Mouse (Mus musculus) v-Abl transformed pro-B cells (cell line): Measurements from ENCODE around the gene Cckar.
"Not testable (repeated sequence)": the region's sequence is repeated elsewhere in the genome, so short reads cannot be mapped to it uniquely, and the experiment has no call there.

Experiments used
- in situ Hi-C, 2 experiments: fragments of 400-800 bp; cut with MboI; formaldehyde crosslinking; loops; one replicate each; pipeline ENCODE4 v1.15.1; 2025; ENCODE audit not compliant: unreplicated experiment in 2 of 2

Gene Cckar

DNA sequence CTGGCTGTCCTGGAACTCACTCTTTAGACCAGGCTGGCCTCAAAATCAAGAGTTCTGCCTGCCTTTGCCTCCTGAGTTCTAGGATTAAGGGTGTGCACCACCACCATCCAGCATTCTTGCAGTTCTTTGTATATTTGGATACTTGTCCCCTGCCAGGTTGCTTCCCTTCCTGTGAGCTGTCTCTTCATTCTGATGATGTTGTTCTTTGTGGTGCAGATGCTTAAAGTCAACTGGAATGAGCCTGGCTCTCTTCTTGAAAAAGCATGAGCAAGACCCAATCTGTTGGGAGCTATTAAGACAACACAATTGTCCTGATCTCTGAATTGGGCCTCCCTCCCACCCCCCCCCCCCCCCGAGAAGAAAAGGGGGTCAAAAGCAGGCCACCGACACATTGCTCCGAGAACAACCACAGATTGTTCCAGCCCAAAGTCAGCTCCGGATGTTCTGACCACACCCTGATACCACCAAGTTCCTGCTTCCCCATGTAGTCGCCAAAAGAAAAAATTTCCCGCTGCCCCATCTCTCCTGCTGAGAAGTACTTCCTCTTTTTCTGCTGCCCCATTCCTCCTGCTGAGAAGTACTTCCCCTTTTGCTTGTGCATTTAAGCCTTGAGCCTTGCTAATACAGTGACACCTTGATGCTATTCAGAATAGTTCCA, 33.9 kb downstream of the Cckar start:
- in situ Hi-C loops = not testable (repeated sequence)

DNA sequence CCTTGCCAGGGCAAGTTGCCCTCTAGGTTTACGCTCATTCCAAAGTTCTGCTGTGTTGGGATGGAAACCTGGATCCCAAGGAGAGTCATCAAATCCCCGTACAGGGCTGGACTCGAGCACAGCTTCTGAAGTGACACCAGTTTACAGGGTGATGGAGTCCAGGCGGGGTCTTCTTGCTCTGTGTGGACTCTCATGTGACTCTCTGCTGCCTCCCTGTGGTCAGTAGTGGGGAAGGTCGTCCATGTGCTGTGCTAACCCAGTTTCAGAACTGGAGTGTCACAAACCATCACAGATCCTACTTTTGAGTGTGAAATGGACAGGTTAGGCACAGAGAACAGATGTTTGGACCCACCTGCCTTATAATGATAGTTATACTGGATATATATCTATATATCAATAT, 35.2 kb downstream of the Cckar start:
- in situ Hi-C loops = no loop called here

GRCm38 (mm10) chr5:53671507-53671906, 36.0 kb downstream of the Cckar start:
- in situ Hi-C loops = no loop called here

DNA sequence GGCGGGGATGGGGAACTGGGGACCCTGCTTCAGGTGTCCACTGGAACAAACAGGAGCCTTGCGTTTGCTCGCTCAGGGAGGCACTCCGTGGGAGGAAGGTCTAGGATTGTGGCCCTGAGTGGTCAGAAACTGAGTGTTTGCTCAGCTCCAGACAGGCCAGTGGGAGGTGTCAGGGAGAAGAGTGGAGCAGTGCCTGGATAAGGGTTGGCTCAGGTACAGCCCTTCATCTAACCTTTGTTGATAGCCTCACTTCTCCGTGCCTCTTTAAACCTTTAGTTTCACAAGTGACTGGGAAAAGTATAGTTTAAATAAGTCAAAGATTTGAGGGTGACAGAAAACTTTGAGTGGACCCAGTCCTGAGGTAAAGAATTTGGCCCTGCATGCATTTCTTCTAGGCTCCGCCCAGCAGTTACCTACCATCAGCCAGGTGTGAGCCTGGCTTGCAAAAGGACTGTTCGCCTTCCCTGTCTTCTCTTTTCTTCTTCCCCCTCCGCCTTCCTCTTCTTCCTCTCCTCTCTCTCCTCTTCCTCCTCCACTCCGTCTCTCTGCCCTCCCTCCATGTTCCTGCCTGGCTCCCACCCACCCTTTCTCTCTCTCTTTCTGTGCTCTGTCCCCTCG, 37.1 kb downstream of the Cckar start:
- in situ Hi-C loops = no loop called here

DNA sequence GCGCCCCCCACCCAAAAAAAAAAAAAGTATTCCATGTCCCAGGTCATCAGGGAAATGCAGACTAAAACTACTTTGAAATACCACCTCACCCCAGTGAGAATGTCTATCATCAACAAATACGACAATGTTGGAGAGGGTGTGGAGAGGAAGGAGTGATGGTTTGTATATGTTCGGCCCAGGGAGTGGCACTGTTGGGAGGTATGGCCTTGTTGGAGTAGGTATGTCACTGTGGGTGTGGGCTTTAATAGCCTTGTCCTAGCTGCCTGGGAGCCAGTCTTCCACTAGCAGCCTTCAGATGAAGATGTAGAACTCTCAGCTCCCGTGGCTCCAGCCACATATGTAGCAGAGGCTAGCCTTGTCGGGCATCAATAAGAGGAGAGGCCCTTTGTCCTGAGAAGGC, 39.5 kb downstream of the Cckar start:
- in situ Hi-C loops = no loop called here

GRCm38 (mm10) chr5:53663665-53664064, 43.8 kb downstream of the Cckar start:
- in situ Hi-C loops = no loop called here

- in situ Hi-C loops = no loop called here
Measured at GRCm38 (mm10) chr5:53662413-53662812, 45.1 kb downstream of the Cckar start.

DNA sequence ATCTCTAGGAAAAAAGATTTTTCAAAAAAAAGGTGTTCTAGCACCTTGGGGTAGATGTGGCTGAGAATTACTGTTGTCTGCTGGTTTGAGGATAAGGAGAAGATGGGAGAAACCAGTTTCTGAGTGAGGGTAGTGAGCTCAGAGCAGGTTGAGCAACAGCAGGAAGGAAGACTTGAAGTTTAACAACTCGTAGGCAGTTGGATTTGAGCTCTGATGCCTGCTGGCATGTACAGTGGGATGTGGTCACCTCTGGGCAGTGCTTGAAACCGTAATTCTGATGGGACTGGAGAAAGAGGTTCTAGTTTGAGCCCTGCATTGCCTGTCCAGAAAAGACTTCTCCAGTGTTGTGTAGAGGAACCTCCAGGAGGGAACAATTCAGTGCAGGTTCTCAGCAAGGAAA, 46.0 kb downstream of the Cckar start:
- in situ Hi-C loops = no loop called here

- in situ Hi-C loops = no loop called here
Measured at GRCm38 (mm10) chr5:53657925-53658324, 49.6 kb downstream of the Cckar start.

DNA sequence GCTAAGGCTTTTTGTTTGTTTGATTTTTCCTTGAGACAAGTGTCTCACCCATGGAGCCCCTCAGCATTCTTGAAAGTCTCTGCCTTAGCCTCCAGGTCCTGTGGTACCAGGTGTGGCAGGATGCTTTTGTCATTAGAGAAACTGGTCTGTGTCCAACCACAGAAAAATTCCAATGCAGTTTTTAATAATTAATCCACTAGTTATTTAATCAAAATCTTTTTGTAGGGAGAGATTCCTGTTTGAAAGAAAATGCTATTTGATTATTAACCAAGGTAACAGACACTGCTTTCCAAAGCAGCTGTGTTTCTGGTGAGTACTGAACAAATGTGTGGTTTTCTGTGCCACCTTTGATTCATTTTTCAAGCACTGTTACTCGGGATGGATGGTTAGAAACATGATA, 50.9 kb downstream of the Cckar start:
- in situ Hi-C loops = no loop called here
